ENCODE assay signal across 22 mouse cellular contexts in the genomic region with DNA sequence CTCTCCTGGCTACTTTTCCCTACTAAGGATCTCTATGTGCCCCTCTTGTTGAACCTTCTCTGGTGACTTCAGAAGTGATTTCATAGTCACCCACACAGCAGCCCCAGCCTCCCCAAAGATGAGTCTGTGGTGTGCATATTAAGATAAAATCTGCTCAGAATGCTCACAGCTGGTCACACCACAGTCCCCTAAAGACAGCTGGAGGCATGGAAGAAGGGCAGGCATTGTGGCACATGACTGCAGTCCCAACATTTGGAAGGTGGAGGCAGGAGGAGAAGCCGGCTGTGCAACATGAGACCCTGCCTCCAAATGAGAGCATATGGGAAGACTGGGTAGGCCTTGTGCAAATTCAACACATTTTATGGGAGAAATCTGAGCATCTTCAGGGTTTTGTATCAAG.
"Had no signal": no experiment of that assay in that cellular context is flagged by ENCODE, and none has a peak within 500 bp of the region (broad histone marks: within the 10 kb centered on the region; RNA-seq: fewer than 3 reads in every experiment).

No protein-coding gene starts in this region.

- H3K27me3 ChIP-seq: heart, embryonic 12.5 days; hindbrain, embryonic 12.5 days; intestine, embryonic 15.5 days had no signal

- DNase-seq: gastrocnemius, adult 2 months; gastrocnemius, postnatal 10 days; gastrocnemius, postnatal 25 days; heart, postnatal 4 days; kidney, postnatal 10 days; kidney, postnatal 25 days; kidney, postnatal 4 days; layer of hippocampus, adult 9-11 months; liver; liver, embryonic 13.5 days; liver, postnatal 0 days had no signal

- H3K4me3 ChIP-seq: gastrocnemius, adult 2 months; hindbrain, embryonic 12.5 days; intestine, embryonic 15.5 days; liver, embryonic 13.5 days; liver, embryonic 15.5 days had no signal

- H3K9me3 ChIP-seq: heart, embryonic 10.5 days; heart, embryonic 12.5 days; hindbrain, embryonic 10.5 days; hindbrain, embryonic 12.5 days; intestine, embryonic 15.5 days; limb, embryonic 13.5 days; liver, embryonic 13.5 days; liver, embryonic 15.5 days had no signal

- H3K9ac ChIP-seq: heart, embryonic 12.5 days; hindbrain, embryonic 12.5 days; intestine, embryonic 15.5 days; liver, embryonic 13.5 days; liver, embryonic 15.5 days; liver, postnatal 0 days had no signal

- H3K4me2 ChIP-seq: liver, embryonic 11.5 days; liver, embryonic 13.5 days; liver, embryonic 15.5 days had no signal

- ATAC-seq: hindbrain, embryonic 16.5 days; inflammation-experienced regulatory T-cells, adult 6 months; intestine, embryonic 15.5 days; intestine, postnatal 0 days; liver, postnatal 0 days had no signal

- H3K27ac ChIP-seq: gastrocnemius, adult 2 months; heart, embryonic 10.5 days; hindbrain, embryonic 12.5 days; intestine, embryonic 15.5 days; limb, embryonic 13.5 days; liver, embryonic 13.5 days; liver, embryonic 15.5 days had no signal

- H3K36me3 ChIP-seq: heart, embryonic 10.5 days; heart, embryonic 12.5 days; hindbrain, embryonic 10.5 days; hindbrain, embryonic 12.5 days; intestine, embryonic 15.5 days; limb, embryonic 13.5 days; liver, embryonic 13.5 days; liver, embryonic 15.5 days had no signal
